Mouse (Mus musculus) CD4-positive, CD25-positive, alpha-beta regulatory T cell, adult 4 months (primary cell): ENCODE results near the gene Rep15. TPM values are rescaled to one million over a fixed set of nuclear protein-coding genes. Genes with fewer than 3 reads are reported as not detected.

ENCODE experiments used
- polyA plus RNA-seq, 2 experiments: library from polyadenylated mRNA; unstranded; fragments of 100-300 nt; shearing (Covaris generic); gene quantifications; one replicate each; pipeline ENCODE4 v1.2.1; 2017

The Rep15 gene
- polyA plus RNA-seq, 2 experiments from 2014 or later = 0.49 to 0.90 TPM

Other genes starting within 250 kb of the Rep15 start
- 1 to 10 TPM; 1.3 to 1.7 TPM for gene Arntl2, start 236.5 kb upstream of the Rep15 start, polyA plus RNA-seq
- gene Smco2, start 182.5 kb upstream of the Rep15 start, polyA plus RNA-seq = not detected
- gene Ppfibp1, start 144.1 kb upstream of the Rep15 start, polyA plus RNA-seq = 10 to 100 TPM in 1 of 2 experiments, 1 to 10 TPM in 1; 5.8 to 10.1 TPM
- not detected for gene 1700034J05Rik, start 78.2 kb upstream of the Rep15 start, polyA plus RNA-seq
- 10 to 100 TPM; 70.2 to 75.6 TPM for gene Mrps35, start 10.2 kb downstream of the Rep15 start, polyA plus RNA-seq
- gene Mansc4, start 54.4 kb downstream of the Rep15 start, polyA plus RNA-seq = 1 to 10 TPM; 1.4 to 1.6 TPM
- 1 to 10 TPM; 4.2 to 4.6 TPM for gene Klhl42, start 58.8 kb downstream of the Rep15 start, polyA plus RNA-seq
- gene Pthlh, start 231.6 kb downstream of the Rep15 start, polyA plus RNA-seq = not detected